Mouse (Mus musculus) midbrain, embryonic 16.5 days (tissue): Measurements from ENCODE around the gene Hist1h2bc. TPM values are rescaled to one million over a fixed set of nuclear protein-coding genes. Genes with fewer than 3 reads are reported as not detected.
A peak's percentile ranks its signal among the peaks of the same experiment; 100 is the strongest.

Experiments used
- ATAC-seq: fragments of 200-750 bp; cut with Nextera tagmentation; 2 replicates; pipeline ENCODE4 v1.8.0; 2017; ENCODE audit warnings: moderate TSS enrichment
- H3K27ac ChIP-seq: fragments of 300-500 bp; sonication (generic); 2 replicates; pipeline ENCODE4 v1.5.1; 2014; ENCODE audit warnings: mild to moderate bottlenecking, low read length, mixed read lengths
- H3K27me3 ChIP-seq: fragments of 300-500 bp; sonication (generic); 2 replicates; pipeline ENCODE4 v1.6.1; 2014; ENCODE audit warnings: low read depth, low read length, mixed read lengths; ENCODE audit not compliant: control insufficient read depth, insufficient read depth
- H3K36me3 ChIP-seq: fragments of 300-500 bp; sonication (generic); 2 replicates; pipeline ENCODE4 v1.6.1; 2014; ENCODE audit warnings: mild to moderate bottlenecking, low read length, moderate library complexity, mixed read lengths; ENCODE audit not compliant: control insufficient read depth, insufficient read depth
- H3K4me1 ChIP-seq: fragments of 300-500 bp; sonication (generic); 2 replicates; pipeline ENCODE4 v1.6.1; 2014; ENCODE audit warnings: mild to moderate bottlenecking, low read length, mixed read lengths; ENCODE audit not compliant: control insufficient read depth, insufficient read depth
- H3K4me2 ChIP-seq: fragments of 300-500 bp; sonication (generic); 2 replicates; pipeline ENCODE4 v1.6.1; 2014; ENCODE audit warnings: mild to moderate bottlenecking, low read length, mixed read lengths
- H3K4me3 ChIP-seq: fragments of 300-500 bp; sonication (generic); 2 replicates; pipeline ENCODE4 v1.5.1; 2014; ENCODE audit warnings: low read depth, mild to moderate bottlenecking, low read length, moderate library complexity, mixed read lengths
- H3K9ac ChIP-seq: fragments of 300-500 bp; sonication (generic); 2 replicates; pipeline ENCODE4 v1.6.1; 2014; ENCODE audit warnings: low read depth, low read length, mixed read lengths
- H3K9me3 ChIP-seq: fragments of 300-500 bp; sonication (generic); replicated peaks from 2 replicates; pipeline ENCODE4 v1.6.1; 2014; ENCODE audit warnings: mild to moderate bottlenecking, low read length, mixed read lengths; ENCODE audit not compliant: control insufficient read depth, poor library complexity, severe bottlenecking
- WGBS: fragments of 180-500 bp; shearing (Covaris S2); extraction: QIAGEN DNeasy Blood & Tissue Kit; methylation state at CpG from one replicate; pipeline ENCODE4 v1.1.7; 2014; 5-methylcytosine and 5-hydroxymethylcytosine counted together
- polyA plus RNA-seq: library from polyadenylated mRNA; unstranded; fragments of >200 nt; fragmentation: Nextera tagmentation; extraction: Ambion mirVana; gene quantifications from 2 replicates; pipeline ENCODE4 v1.2.1, GENCODE M21; 2015

Hist1h2bc gene
- polyA plus RNA-seq, 1 experiment from 2014 or later: 17.1 TPM

DNA sequence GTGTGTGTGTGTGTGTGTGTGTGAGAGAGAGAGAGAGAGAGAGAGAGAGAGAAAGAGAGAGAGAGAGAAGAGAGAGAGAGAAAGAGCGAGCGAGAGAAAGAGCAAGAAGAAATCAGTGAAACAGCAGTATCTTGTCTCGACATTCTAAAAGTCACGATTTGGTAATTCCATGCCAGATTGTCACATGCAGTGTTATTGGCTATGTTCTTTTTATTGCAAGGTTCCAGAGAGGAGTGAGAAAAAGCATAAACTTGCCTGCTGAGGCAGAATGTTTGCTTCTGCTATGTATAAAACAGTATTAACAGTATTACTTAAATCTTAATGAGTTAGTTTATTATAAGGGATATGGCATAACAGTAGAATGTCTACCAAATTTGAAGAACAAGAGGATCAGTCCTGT lies 2.0 kb downstream of the Hist1h2bc start:
- Histone ChIP-seq H3K27me3 (no peaks in the 10 kb centered on the region), H3K27ac (peak overlapping the region; percentile 92), H3K4me1 (peaks cover 20% of the 10 kb centered on the region), H3K36me3 (no peaks in the 10 kb centered on the region), H3K9ac (no peak overlapping the region), H3K4me3 (peak overlapping the region; percentile 52; the same call in 1 of the 2 replicates), H3K9me3 (no peaks in the 10 kb centered on the region), H3K4me2 (peak overlapping the region; percentile 84)
- 43% methylated on average over 4 of the region's 4 CpGs for WGBS
- no peak for ATAC-seq

DNA sequence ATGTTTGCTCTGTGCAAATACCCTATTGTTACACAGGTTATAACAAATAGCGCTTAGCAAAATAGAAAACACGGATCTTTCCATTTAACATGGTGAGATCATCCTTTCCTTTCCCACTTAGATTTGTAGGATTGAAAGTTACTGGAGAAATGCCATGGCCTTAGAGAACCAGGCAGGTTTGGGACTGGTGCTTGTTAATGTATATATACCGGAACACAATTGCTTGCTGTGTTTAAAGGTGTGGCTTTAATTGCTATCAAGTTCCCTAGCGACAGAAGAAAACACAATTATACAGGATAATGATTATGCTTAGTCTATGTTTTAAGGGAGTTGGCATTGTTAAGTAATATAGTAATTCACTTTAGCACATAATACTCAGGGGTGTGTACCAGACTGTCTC lies 3.2 kb downstream of the Hist1h2bc start:
- WGBS: 91% methylated on average over 4 of the region's 4 CpGs
- H3K27me3 ChIP-seq: no peaks in the 10 kb centered on the region
- H3K9me3 ChIP-seq: no peaks in the 10 kb centered on the region

DNA sequence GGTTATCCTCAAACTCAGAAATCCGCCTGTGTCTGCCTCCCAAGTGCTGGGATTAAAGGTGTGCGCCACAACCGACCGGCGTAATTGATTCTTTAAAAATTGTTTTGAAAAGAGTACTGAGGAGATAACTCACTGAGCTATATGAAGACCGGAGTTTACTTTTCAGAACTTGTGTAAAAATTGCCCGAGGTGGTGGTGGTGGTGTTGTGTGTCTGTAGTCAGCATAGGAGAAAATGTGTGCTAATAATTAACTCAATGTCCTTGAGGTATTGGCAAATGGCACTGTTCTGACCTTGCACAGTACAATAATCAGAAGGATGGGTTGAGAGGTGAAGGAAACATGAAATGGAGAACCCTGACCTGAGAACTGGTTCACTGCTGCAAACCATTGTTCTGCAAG lies 3.9 kb downstream of the Hist1h2bc start:
- no peak for ATAC-seq
- no peak overlapping the region for H3K27ac ChIP-seq
- no peak overlapping the region for H3K9ac ChIP-seq
- no peaks in the 10 kb centered on the region for H3K27me3 ChIP-seq
- peaks cover 15% of the 10 kb centered on the region for H3K4me1 ChIP-seq
- H3K4me2 ChIP-seq: no peak overlapping the region
- no peaks in the 10 kb centered on the region for H3K9me3 ChIP-seq
- no peaks in the 10 kb centered on the region for H3K36me3 ChIP-seq
- no peak overlapping the region for H3K4me3 ChIP-seq
- WGBS: 92% methylated on average over 7 of the region's 7 CpGs

More for the DNA sequence above, 3.2 kb downstream of the Hist1h2bc start:
- Histone ChIP-seq H3K4me1 (peaks cover 20% of the 10 kb centered on the region), H3K36me3 (no peaks in the 10 kb centered on the region), H3K27ac (no peak overlapping the region), H3K4me3 (no peak overlapping the region), H3K9ac (no peak overlapping the region), H3K4me2 (no peak overlapping the region)
- ATAC-seq: no peak

DNA sequence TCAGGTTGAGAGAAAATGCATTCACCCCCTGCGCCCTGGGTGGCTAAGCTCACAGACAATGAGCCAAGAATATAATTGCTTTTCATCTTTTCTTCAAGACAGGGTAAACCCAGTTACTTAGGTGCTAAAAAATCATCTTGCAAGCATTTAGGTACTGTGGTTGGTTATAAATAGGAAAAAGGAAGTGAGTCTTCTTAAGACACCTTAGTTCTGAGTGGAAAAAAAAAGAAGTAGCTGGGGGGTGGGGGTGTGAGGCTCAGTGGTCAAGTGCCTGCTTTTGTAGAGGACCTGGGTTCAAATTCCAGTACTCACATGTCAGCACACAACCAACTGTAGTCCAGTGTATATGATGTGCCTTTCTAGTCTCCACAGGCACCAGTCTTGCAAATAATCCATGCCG lies 5.0 kb downstream of the Hist1h2bc start:
- no peak overlapping the region for H3K4me2 ChIP-seq
- H3K27ac ChIP-seq: no peak overlapping the region
- 96% methylated on average over 2 of the region's 2 CpGs for WGBS
- no peak for ATAC-seq
- H3K9ac ChIP-seq: no peak overlapping the region
- H3K4me1 ChIP-seq: peaks cover 14% of the 10 kb centered on the region
- no peaks in the 10 kb centered on the region for H3K36me3 ChIP-seq
- H3K9me3 ChIP-seq: no peaks in the 10 kb centered on the region
- H3K27me3 ChIP-seq: no peaks in the 10 kb centered on the region
- no peak overlapping the region for H3K4me3 ChIP-seq

DNA sequence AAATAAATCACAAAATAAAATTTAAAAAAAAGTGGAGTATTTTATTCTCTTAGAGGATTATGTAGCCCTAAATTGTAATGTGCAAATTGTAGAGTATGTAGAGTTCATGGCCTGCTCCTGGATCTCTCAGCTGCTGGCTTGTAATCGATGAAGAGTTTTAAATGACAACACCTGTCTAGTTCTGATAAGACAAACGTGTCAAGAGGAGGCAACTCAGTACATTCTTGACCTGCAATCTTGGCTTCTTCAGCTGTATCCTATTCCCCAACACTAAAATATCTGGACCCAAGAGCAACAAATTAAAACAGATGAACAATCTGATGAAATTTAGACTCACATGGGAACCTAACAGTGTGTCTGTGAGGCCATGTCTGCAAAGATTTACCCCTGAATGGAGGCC lies 5.5 kb downstream of the Hist1h2bc start:
- H3K27me3 ChIP-seq: no peaks in the 10 kb centered on the region
- H3K27ac ChIP-seq: no peak overlapping the region
- H3K4me2 ChIP-seq: no peak overlapping the region
- H3K36me3 ChIP-seq: no peaks in the 10 kb centered on the region
- no peak overlapping the region for H3K9ac ChIP-seq
- peaks cover 14% of the 10 kb centered on the region for H3K4me1 ChIP-seq
- no peak overlapping the region for H3K4me3 ChIP-seq
- no peaks in the 10 kb centered on the region for H3K9me3 ChIP-seq
- ATAC-seq: no peak
- 81% methylated on average over 2 of the region's 2 CpGs for WGBS

DNA sequence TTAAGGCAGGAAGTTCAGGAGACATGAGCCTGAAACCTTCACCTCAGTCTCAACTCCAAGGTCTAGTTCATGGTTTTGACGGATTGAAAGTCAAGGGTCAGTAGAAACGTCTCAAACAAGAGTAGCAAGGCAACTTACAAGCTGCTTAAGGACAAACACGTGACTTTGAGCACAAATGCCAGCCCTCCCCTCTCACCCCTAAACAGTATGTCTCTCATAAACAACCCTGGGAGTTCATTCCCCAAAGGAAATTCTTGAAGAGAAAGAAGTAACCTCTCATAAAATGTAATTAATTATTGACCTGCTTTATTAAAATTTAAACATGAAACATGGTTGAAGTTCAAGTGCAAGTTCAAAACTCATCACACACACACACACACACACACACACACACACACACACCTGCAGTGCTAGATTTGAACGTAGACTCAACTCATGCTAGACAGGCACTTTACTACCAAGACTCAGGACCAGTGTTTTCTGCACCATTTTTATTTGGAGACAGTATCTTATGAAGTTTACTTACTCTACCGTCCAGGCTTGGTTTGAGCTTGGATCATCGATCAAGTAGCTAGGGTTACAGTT lies 9.9 kb downstream of the Hist1h2bc start:
- no peak for ATAC-seq
- peaks cover 10% of the 10 kb centered on the region for H3K4me1 ChIP-seq
- 84% methylated on average over 6 of the region's 6 CpGs for WGBS
- no peak overlapping the region for H3K9ac ChIP-seq
- H3K27ac ChIP-seq: no peak overlapping the region
- H3K4me3 ChIP-seq: no peak overlapping the region
- no peak overlapping the region for H3K4me2 ChIP-seq
- no peaks in the 10 kb centered on the region for H3K36me3 ChIP-seq
- H3K27me3 ChIP-seq: no peaks in the 10 kb centered on the region
- H3K9me3 ChIP-seq: no peaks in the 10 kb centered on the region

DNA sequence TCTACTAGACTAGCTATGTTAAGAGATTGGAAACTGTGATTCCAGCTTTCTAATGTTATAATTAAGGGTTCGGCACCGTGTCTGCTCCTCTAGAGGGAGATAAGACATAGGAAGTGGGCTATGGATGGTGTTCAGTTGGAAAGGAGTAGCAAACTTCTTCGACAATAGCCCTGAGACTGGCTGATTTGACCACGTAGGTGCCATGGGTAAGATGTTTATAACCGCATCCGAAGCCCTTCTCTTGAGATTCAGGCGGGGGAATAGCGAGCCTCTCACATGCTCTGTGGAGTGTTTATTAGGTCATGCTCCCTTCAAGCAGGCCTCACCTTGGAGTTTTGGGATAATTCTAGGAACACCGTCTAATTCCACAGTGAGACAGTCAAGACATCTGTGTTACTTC lies 11.0 kb downstream of the Hist1h2bc start:
- H3K36me3 ChIP-seq: no peaks in the 10 kb centered on the region
- WGBS: 97% methylated on average over 9 of the region's 9 CpGs
- H3K27ac ChIP-seq: no peak overlapping the region
- H3K9ac ChIP-seq: no peak overlapping the region
- H3K4me2 ChIP-seq: no peak overlapping the region
- H3K4me3 ChIP-seq: no peak overlapping the region
- no peaks in the 10 kb centered on the region for H3K9me3 ChIP-seq
- no peak for ATAC-seq
- H3K4me1 ChIP-seq: peaks cover 11% of the 10 kb centered on the region
- no peaks in the 10 kb centered on the region for H3K27me3 ChIP-seq

DNA sequence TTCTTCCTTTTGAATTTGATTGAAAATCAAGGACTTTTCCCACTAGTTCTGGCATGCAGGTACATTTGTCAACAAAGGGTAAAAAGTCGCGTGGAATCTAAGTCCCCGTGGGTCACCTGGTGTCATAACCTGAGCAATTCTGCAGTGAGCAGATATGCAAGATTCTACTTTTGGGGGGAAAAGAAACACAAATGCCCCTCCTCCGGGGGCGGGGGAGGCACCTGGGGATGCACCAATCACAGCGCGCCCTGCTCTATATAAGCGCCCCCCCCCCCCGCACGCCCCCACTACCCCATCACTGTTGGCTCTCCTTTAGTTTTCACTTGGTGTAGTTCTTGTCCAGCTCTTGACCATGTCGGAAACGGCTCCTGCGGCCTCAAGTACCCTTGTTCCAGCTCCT lies 11.5 kb downstream of the Hist1h2bc start, which contains the start of gene Hist1h1t:
Hist1h1t (plus strand) TSS at position 301 of the 400 bp plus-strand sequence.
- WGBS: 48% methylated on average over 12 of the region's 13 CpGs
- no peak for ATAC-seq
- no peaks in the 10 kb centered on the region for H3K9me3 ChIP-seq
- H3K4me2 ChIP-seq: no peak within 1 kb of the TSS
- no peak within 1 kb of the TSS for H3K4me3 ChIP-seq
- H3K27me3 ChIP-seq: no peaks in the 10 kb centered on the region
- H3K4me1 ChIP-seq: peaks cover 11% of the 10 kb centered on the region
- no peak within 1 kb of the TSS for H3K9ac ChIP-seq
- no peak within 1 kb of the TSS for H3K27ac ChIP-seq
- H3K36me3 ChIP-seq: no peaks in the 10 kb centered on the region

DNA sequence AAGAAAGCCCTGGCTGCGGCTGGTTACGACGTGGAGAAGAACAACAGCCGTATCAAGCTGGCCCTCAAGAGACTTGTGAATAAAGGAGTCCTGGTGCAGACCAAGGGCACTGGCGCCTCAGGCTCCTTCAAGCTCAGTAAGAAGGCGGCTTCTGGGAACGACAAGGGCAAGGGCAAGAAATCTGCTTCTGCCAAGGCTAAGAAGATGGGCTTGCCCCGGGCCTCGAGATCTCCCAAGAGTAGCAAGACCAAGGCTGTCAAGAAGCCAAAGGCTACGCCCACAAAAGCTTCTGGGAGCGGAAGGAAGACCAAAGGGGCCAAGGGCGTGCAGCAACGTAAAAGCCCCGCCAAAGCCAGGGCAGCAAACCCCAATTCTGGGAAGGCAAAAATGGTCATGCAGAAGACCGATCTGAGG lies 12.1 kb downstream of the Hist1h2bc start:
- no peak overlapping the region for H3K4me3 ChIP-seq

More for the DNA sequence above, 12.1 kb downstream of the Hist1h2bc start:
- H3K27me3 ChIP-seq: no peaks in the 10 kb centered on the region
- peaks cover 11% of the 10 kb centered on the region for H3K4me1 ChIP-seq
- no peaks in the 10 kb centered on the region for H3K9me3 ChIP-seq
- ATAC-seq: no peak
- WGBS: 65% methylated on average over 15 of the region's 15 CpGs
- no peak overlapping the region for H3K4me2 ChIP-seq
- no peak overlapping the region for H3K9ac ChIP-seq
- H3K36me3 ChIP-seq: no peaks in the 10 kb centered on the region
- no peak overlapping the region for H3K27ac ChIP-seq
